Mouse (Mus musculus): ENCODE data around the gene Fam114a1. TPM values are rescaled to one million over a fixed set of nuclear protein-coding genes. Genes with fewer than 3 reads are reported as not detected.

Fam114a1 gene
- 6.6 and 7.3 TPM in 2 replicates for polyA plus RNA-seq (2015; fragmentation: Nextera tagmentation; extraction: Ambion mirVana)

DNA sequence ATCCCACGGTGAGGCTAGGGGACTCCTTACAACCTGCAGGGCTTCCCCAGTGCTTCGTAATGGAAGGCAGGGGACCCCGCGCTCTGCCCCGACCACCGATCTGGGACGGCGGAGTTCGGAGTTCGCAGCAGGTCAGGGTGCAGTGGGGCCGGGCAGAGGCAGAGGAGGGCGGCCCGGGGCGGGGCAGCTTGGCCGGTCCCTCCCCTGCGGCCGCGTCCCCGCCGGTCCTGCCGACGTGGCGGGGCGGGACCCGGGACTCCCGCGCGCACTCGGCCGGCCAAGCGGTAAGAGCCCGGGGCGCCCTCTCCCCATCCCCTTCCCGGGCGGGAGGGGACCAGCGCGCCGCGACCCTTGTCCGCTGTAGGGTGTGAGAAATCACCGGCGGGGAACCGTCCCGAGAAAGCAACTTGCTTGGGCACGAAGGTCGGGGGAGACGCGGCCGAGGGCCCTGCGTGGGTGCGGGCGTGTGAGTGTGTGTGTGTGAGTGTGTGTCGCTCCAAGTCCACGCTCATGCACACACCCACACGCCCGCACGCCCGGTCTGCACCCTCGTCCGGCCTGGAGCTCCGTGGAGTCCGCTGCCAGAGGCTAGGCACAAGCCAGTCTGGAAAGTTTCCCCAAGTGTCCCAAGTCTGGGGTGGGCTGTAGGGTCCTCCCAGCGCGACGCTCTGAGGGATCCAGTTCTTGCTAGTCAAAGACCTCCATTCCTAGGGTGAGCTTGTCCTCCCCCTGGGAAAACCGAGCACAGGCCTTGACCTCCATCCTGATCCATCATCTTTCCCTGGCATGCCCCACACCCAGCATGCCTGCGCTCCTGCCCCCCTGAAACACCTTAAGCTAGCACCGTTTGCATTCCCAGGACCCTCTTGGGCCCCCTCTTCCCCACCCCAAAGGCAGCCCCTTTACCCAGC is at the start of gene Fam114a1:
Gene Fam114a1 (plus strand): TSS at position 211 of the 911 bp plus-strand sequence.
- H3K4me2 ChIP-seq (ENCODE audit: low read length) = peak within 1 kb of the TSS; percentile 98
- peaks cover 4% of the 10 kb centered on the region for H3K27me3 ChIP-seq (ENCODE audit: control insufficient read depth, insufficient read depth, low read depth, low read length)
- H3K4me3 ChIP-seq (ENCODE audit: low read depth, low read length) = peak within 1 kb of the TSS; percentile 58
- peak; percentile 78 for ATAC-seq
- peak within 1 kb of the TSS; percentile 69 for H3K9ac ChIP-seq (ENCODE audit: low read depth, low read length)
- WGBS = under 1% methylated on average over 64 of the region's 68 CpGs
- no peak within 1 kb of the TSS for H3K27ac ChIP-seq (ENCODE audit: low read length)
- H3K4me1 ChIP-seq (ENCODE audit: control insufficient read depth, insufficient read depth, low read length) = peaks cover 2% of the 10 kb centered on the region; the same call in 1 of the 2 replicates
- no peaks in the 10 kb centered on the region for H3K9me3 ChIP-seq (replicated peaks; ENCODE audit: control insufficient read depth, low read length, poor library complexity, severe bottlenecking)
- H3K36me3 ChIP-seq (ENCODE audit: control insufficient read depth, insufficient read depth, low read length) = no peaks in the 10 kb centered on the region

DNA sequence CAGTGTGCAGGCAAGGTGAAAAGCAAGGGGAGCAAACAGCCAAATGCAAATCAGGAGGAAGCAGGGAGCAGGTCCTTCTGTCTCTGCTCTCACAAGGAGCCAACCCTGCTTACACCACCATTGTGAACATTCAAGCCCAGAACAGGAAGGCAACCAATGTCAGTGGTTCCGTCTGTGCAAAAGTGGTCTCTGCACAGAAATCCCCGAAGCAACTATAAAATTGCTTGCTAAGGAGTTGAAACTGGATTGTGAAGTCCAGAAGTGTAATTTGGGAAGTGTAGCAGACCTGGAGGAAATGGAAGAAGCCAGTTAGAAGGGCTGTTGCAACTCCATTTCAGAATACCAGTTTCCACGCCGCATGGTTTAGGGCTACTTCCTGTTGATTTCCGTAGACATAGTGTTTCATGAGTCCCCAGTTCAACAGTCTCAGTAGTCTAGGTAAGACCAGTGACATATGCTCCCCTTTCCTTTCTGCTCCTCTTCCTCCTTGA is 46.9 kb upstream of the Fam114a1 start:
- ATAC-seq = no peak
- H3K9me3 ChIP-seq (replicated peaks; ENCODE audit: control insufficient read depth, low read length, poor library complexity, severe bottlenecking) = no peaks in the 10 kb centered on the region
- no peak overlapping the region for H3K4me3 ChIP-seq (ENCODE audit: low read depth, low read length)
- no peak overlapping the region for H3K4me2 ChIP-seq (ENCODE audit: low read length)
- WGBS = 91% methylated on average over 5 of the region's 5 CpGs
- H3K4me1 ChIP-seq (ENCODE audit: control insufficient read depth, insufficient read depth, low read length) = no peaks in the 10 kb centered on the region
- no peak overlapping the region for H3K9ac ChIP-seq (ENCODE audit: low read depth, low read length)
- no peak overlapping the region for H3K27ac ChIP-seq (ENCODE audit: low read length)
- H3K27me3 ChIP-seq (ENCODE audit: control insufficient read depth, insufficient read depth, low read depth, low read length) = no peaks in the 10 kb centered on the region
- H3K36me3 ChIP-seq (ENCODE audit: control insufficient read depth, insufficient read depth, low read length) = no peaks in the 10 kb centered on the region

DNA sequence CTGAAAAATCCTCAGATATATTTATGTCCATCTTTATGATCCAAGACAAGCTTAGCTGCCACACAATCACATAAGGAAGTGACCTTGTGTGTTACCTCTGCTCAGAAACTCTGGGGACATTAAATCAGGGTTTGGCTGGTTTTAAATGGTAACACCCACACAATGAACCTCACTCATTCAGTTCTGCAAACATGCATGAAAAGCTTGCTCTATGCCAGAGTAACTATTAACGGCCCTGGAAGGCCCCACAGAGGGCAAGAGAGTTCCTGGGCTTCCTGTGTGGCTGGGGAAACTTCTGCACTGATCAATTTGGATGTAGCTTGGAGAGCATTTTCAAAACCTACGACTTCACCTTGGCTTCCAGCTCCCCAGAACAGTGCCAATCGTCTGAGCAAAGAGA is 37.7 kb upstream of the Fam114a1 start:
- Histone ChIP-seq H3K9me3 (replicated peaks; ENCODE audit: control insufficient read depth, low read length, poor library complexity, severe bottlenecking) (no peaks in the 10 kb centered on the region), H3K4me3 (ENCODE audit: low read depth, low read length) (no peak overlapping the region), H3K9ac (ENCODE audit: low read depth, low read length) (no peak overlapping the region), H3K27ac (ENCODE audit: low read length) (no peak overlapping the region), H3K27me3 (ENCODE audit: control insufficient read depth, insufficient read depth, low read depth, low read length) (no peaks in the 10 kb centered on the region), H3K36me3 (ENCODE audit: control insufficient read depth, insufficient read depth, low read length) (no peaks in the 10 kb centered on the region), H3K4me2 (ENCODE audit: low read length) (no peak overlapping the region), H3K4me1 (ENCODE audit: control insufficient read depth, insufficient read depth, low read length) (no peaks in the 10 kb centered on the region)
- 67% methylated on average over 3 of the region's 3 CpGs for WGBS
- ATAC-seq = no peak

DNA sequence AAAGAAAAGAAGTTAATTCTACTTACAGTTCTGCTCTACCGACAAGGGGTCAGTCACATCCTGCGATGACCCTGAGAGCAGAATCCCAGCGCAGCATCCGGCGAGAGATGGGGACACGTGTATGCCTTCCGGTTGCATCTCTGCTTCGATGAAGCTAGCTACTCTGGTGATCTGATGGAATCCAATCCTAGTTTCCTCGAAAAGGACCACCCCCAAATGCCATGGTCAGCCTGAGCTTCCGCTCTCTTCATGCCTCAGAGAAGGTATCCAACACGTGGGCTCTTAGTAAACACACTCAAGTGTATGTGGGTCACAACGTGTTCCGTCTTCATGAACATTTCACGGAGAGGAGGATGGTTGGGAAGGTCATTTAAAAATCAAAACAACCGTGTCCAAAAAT is 37.1 kb upstream of the Fam114a1 start:
- H3K4me3 ChIP-seq (ENCODE audit: low read depth, low read length) = no peak overlapping the region
- ATAC-seq = no peak
- WGBS = 92% methylated on average over 15 of the region's 15 CpGs
- H3K27ac ChIP-seq (ENCODE audit: low read length) = no peak overlapping the region
- no peak overlapping the region for H3K4me2 ChIP-seq (ENCODE audit: low read length)
- no peaks in the 10 kb centered on the region for H3K9me3 ChIP-seq (replicated peaks; ENCODE audit: control insufficient read depth, low read length, poor library complexity, severe bottlenecking)
- H3K9ac ChIP-seq (ENCODE audit: low read depth, low read length) = no peak overlapping the region
- H3K36me3 ChIP-seq (ENCODE audit: control insufficient read depth, insufficient read depth, low read length) = no peaks in the 10 kb centered on the region
- no peaks in the 10 kb centered on the region for H3K27me3 ChIP-seq (ENCODE audit: control insufficient read depth, insufficient read depth, low read depth, low read length)
- H3K4me1 ChIP-seq (ENCODE audit: control insufficient read depth, insufficient read depth, low read length) = no peaks in the 10 kb centered on the region

DNA sequence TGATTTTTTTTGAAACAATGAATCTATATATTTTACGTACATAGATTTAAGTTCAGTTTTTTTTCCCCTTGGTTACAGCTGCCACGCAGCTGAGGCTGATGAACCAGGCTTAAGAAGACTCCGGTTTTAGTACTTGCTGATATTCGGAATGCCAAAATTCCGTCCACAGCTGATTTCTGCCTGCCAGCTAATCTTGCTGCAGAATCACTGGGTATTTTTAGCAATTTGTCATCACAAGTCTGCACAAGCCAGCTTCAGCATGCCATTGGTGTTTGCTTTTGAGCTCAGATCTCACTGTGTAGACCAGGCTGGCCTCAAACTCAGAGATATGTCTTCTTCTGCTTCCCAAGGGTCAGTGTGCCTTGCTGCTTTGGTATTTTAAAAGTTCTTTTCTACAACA is 18.4 kb upstream of the Fam114a1 start:
- H3K9ac ChIP-seq (ENCODE audit: low read depth, low read length) = no peak overlapping the region
- H3K9me3 ChIP-seq (replicated peaks; ENCODE audit: control insufficient read depth, low read length, poor library complexity, severe bottlenecking) = no peaks in the 10 kb centered on the region
- ATAC-seq = no peak
- no peaks in the 10 kb centered on the region for H3K36me3 ChIP-seq (ENCODE audit: control insufficient read depth, insufficient read depth, low read length)
- no peaks in the 10 kb centered on the region for H3K27me3 ChIP-seq (ENCODE audit: control insufficient read depth, insufficient read depth, low read depth, low read length)
- no peak overlapping the region for H3K4me3 ChIP-seq (ENCODE audit: low read depth, low read length)
- no peak overlapping the region for H3K27ac ChIP-seq (ENCODE audit: low read length)
- 86% methylated on average over 5 of the region's 5 CpGs for WGBS
- no peak overlapping the region for H3K4me2 ChIP-seq (ENCODE audit: low read length)
- H3K4me1 ChIP-seq (ENCODE audit: control insufficient read depth, insufficient read depth, low read length) = no peaks in the 10 kb centered on the region

DNA sequence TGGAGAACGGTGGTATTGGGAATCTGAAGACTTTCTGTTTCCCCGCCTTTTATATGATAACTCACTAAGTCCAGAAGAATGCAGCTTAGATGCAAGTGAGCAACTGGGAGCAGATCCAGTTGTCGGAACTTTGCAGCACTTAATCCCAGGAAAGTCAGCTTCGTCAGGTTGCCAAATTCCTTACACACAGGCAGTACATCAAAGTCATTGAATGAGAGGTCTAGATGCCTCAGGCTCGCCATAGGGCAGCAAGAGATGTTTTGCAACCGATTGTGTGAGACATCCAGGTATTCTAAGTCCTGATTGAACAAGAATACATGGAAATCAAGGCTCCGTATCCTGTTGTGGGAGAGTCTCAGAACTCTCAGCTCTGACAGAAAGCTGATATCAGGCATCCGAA is 14.9 kb upstream of the Fam114a1 start:
- Histone ChIP-seq H3K9ac (ENCODE audit: low read depth, low read length) (no peak overlapping the region), H3K36me3 (ENCODE audit: control insufficient read depth, insufficient read depth, low read length) (no peaks in the 10 kb centered on the region), H3K27ac (ENCODE audit: low read length) (no peak overlapping the region), H3K9me3 (replicated peaks; ENCODE audit: control insufficient read depth, low read length, poor library complexity, severe bottlenecking) (no peaks in the 10 kb centered on the region), H3K4me3 (ENCODE audit: low read depth, low read length) (no peak overlapping the region), H3K4me1 (ENCODE audit: control insufficient read depth, insufficient read depth, low read length) (no peaks in the 10 kb centered on the region), H3K4me2 (ENCODE audit: low read length) (no peak overlapping the region), H3K27me3 (ENCODE audit: control insufficient read depth, insufficient read depth, low read depth, low read length) (no peaks in the 10 kb centered on the region)
- 82% methylated on average over 8 of the region's 8 CpGs for WGBS
- ATAC-seq = no peak

DNA sequence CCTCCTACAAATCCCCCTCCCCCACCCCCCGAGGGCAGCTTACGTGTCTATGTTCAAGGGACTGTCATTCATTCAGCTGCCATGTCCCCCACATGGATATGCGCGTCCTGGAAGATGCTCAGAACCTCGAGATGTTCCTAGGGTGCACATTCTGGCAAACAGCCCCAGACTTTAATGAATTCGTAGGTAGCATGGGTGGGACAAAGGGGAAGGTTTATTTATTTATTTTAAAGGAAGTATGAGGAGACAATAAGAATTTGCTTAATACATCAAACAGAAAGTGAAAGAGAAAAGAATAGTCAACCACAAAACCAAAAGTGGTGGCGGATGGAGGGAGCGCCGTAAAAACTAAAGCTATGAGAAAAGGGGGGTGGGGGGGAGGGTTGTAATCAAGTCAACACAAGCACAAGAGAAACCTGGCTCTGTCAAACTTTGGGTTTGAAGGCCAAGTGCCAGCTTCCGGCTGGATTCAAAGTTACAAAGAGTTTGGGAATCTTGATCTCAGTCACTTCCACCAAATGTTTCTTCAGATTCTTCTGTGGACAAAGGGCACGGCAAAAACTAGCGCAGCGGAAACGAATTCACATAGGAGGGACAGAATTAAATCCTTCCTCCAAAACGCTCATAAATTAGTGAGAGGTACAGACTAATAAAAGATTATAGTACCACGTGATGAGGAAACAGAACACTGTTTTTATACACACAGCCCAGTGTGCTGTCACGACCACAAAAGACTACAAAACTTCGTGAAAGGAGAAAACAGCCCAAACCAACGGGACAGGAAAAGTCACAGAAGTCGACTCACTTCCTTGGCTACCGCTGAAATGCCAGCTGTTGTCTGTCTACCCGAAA is 10.7 kb upstream of the Fam114a1 start:
- H3K9me3 ChIP-seq (replicated peaks; ENCODE audit: control insufficient read depth, low read length, poor library complexity, severe bottlenecking) = no peaks in the 10 kb centered on the region
- H3K27me3 ChIP-seq (ENCODE audit: control insufficient read depth, insufficient read depth, low read depth, low read length) = no peaks in the 10 kb centered on the region
- no peak for ATAC-seq
- H3K4me1 ChIP-seq (ENCODE audit: control insufficient read depth, insufficient read depth, low read length) = no peaks in the 10 kb centered on the region
- no peak overlapping the region for H3K4me2 ChIP-seq (ENCODE audit: low read length)
- no peak overlapping the region for H3K9ac ChIP-seq (ENCODE audit: low read depth, low read length)
- no peaks in the 10 kb centered on the region for H3K36me3 ChIP-seq (ENCODE audit: control insufficient read depth, insufficient read depth, low read length)
- H3K4me3 ChIP-seq (ENCODE audit: low read depth, low read length) = no peak overlapping the region
- WGBS = 83% methylated on average over 22 of the region's 22 CpGs
- no peak overlapping the region for H3K27ac ChIP-seq (ENCODE audit: low read length)

DNA sequence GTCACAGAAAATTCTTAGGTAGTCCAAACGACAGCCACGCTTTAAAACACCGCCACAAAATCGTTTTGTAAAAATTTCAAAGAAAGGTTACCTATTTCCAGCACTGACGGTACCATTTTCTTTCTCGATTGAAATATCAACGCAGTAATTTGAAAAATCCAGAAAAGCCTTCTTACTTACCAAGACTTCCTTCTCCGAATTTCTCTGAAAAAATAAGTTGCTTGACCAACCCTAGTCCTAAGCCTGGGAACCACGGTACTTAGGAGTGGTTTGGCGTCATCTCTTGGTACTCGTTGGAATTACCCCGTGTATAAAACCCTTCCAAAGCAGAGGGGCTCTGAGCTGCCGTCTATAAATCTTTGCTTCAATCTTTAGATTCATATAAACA is 10.0 kb upstream of the Fam114a1 start, which contains the start of gene Tlr6:
Gene Tlr6 (minus strand): TSS at position 255 of the 388 bp plus-strand sequence.
- no peaks in the 10 kb centered on the region for H3K9me3 ChIP-seq (replicated peaks; ENCODE audit: control insufficient read depth, low read length, poor library complexity, severe bottlenecking)
- H3K36me3 ChIP-seq (ENCODE audit: control insufficient read depth, insufficient read depth, low read length) = no peaks in the 10 kb centered on the region

More for the DNA sequence above, 10.0 kb upstream of the Fam114a1 start, which contains the start of gene Tlr6:
- H3K9ac ChIP-seq (ENCODE audit: low read depth, low read length) = no peak within 1 kb of the TSS
- 88% methylated on average over 13 of the region's 13 CpGs for WGBS
- H3K4me1 ChIP-seq (ENCODE audit: control insufficient read depth, insufficient read depth, low read length) = no peaks in the 10 kb centered on the region
- no peak within 1 kb of the TSS for H3K4me3 ChIP-seq (ENCODE audit: low read depth, low read length)
- H3K4me2 ChIP-seq (ENCODE audit: low read length) = no peak within 1 kb of the TSS
- H3K27me3 ChIP-seq (ENCODE audit: control insufficient read depth, insufficient read depth, low read depth, low read length) = no peaks in the 10 kb centered on the region
- ATAC-seq = no peak
- H3K27ac ChIP-seq (ENCODE audit: low read length) = no peak within 1 kb of the TSS

All from midbrain, embryonic 16.5 days (tissue).